Mouse (Mus musculus): Measurements from ENCODE around the gene Cs. TPM values are rescaled to one million over a fixed set of nuclear protein-coding genes. Genes with fewer than 3 reads are reported as not detected.
A peak's percentile ranks its signal among the peaks of the same experiment; 100 is the strongest.

Cs gene
- polyA plus RNA-seq, 1 experiment, result 61.9 TPM

DNA sequence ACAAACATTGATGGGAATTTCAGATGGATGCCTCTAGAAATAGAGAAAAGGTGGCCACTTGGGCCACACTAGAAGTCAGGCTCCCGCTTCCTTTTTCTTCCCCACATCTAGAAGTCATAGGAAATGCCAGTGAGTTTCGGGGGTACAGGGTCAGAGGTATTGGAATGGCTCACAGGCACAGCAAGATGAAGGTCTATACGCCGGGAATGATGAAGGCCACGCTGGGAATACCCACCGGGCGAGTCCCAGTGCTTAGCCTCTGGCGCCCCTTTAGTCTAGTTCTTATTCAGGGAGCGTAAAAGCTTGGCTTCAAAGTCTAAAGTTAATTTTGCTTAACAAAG lies 34.8 kb upstream of the Cs start:
- peak overlapping the region; percentile 65 for H3K4me3 ChIP-seq (replicated peaks; ENCODE audit: control insufficient read depth, low read depth, low read length)
- 0% methylated on average over 9 of the region's 9 CpGs for WGBS
- no peak for TF ChIP-seq CTCF (IDR thresholded peaks at IDR 0.05; ENCODE audit: control insufficient read depth, insufficient read depth, low read length)
- peaks cover 4% of the 10 kb centered on the region; the same call in 1 of the 2 replicates for H3K4me1 ChIP-seq (ENCODE audit: control insufficient read depth, insufficient read depth, low read length)
- peak overlapping the region; percentile 73 for H3K27ac ChIP-seq (ENCODE audit: control insufficient read depth, insufficient read depth, low read depth, low read length, poor library complexity)

GRCm38 (mm10) chr10:128303126-128304021 lies 34.2 kb upstream of the Cs start, which contains the start of gene Pan2:
Pan2 (plus strand) TSS chr10:128303335.
- under 1% methylated on average over 37 of the region's 37 CpGs for WGBS
- Histone ChIP-seq H3K4me1 (ENCODE audit: control insufficient read depth, insufficient read depth, low read length) (peaks cover 3% of the 10 kb centered on the region; the same call in 1 of the 2 replicates), H3K4me3 (replicated peaks; ENCODE audit: control insufficient read depth, low read depth, low read length) (peak within 1 kb of the TSS; percentile 80), H3K27ac (ENCODE audit: control insufficient read depth, insufficient read depth, low read depth, low read length, poor library complexity) (peak within 1 kb of the TSS; percentile 88)
- TF ChIP-seq POLR2A (IDR thresholded peaks at IDR 0.05; ENCODE audit: borderline replicate concordance, control insufficient read depth, low read depth, low read length) (peak; percentile 69; the same call in 1 of the 2 replicates), CTCF (IDR thresholded peaks at IDR 0.05; ENCODE audit: control insufficient read depth, insufficient read depth, low read length) (no peak)

GRCm38 (mm10) chr10:128309654-128310053 lies 27.9 kb upstream of the Cs start:
- TF ChIP-seq CTCF (IDR thresholded peaks at IDR 0.05; ENCODE audit: control insufficient read depth, insufficient read depth, low read length) (no peak), POLR2A (IDR thresholded peaks at IDR 0.05; ENCODE audit: borderline replicate concordance, control insufficient read depth, low read depth, low read length) (no peak)
- Histone ChIP-seq H3K27ac (ENCODE audit: control insufficient read depth, insufficient read depth, low read depth, low read length, poor library complexity) (no peak overlapping the region), H3K4me1 (ENCODE audit: control insufficient read depth, insufficient read depth, low read length) (no peaks in the 10 kb centered on the region), H3K4me3 (replicated peaks; ENCODE audit: control insufficient read depth, low read depth, low read length) (no peak overlapping the region)
- WGBS, result 89% methylated on average over 7 of the region's 7 CpGs

DNA sequence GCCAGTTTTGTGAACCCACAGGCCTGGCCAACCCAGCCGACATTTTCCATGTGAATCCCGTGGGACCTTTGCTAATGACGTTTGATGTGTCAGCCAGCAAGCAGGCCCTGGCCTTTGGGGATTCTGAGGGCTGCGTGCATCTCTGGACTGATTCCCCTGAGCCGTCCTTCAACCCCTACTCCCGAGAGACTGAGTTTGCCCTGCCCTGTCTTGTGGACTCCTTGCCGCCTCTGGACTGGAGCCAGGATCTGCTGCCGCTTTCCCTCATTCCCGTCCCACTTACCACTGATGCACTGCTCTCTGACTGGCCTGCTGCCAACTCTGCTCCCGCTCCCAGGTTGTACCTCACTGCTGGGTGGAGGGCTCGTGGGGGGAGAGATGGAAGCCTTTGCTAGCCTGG lies 27.4 kb upstream of the Cs start:
- Histone ChIP-seq H3K27ac (ENCODE audit: control insufficient read depth, insufficient read depth, low read depth, low read length, poor library complexity) (no peak overlapping the region), H3K4me1 (ENCODE audit: control insufficient read depth, insufficient read depth, low read length) (no peaks in the 10 kb centered on the region), H3K4me3 (replicated peaks; ENCODE audit: control insufficient read depth, low read depth, low read length) (no peak overlapping the region)
- 79% methylated on average over 11 of the region's 11 CpGs for WGBS
- TF ChIP-seq CTCF (IDR thresholded peaks at IDR 0.05; ENCODE audit: control insufficient read depth, insufficient read depth, low read length), result no peak
- TF ChIP-seq POLR2A (IDR thresholded peaks at IDR 0.05; ENCODE audit: borderline replicate concordance, control insufficient read depth, low read depth, low read length), result no peak

DNA sequence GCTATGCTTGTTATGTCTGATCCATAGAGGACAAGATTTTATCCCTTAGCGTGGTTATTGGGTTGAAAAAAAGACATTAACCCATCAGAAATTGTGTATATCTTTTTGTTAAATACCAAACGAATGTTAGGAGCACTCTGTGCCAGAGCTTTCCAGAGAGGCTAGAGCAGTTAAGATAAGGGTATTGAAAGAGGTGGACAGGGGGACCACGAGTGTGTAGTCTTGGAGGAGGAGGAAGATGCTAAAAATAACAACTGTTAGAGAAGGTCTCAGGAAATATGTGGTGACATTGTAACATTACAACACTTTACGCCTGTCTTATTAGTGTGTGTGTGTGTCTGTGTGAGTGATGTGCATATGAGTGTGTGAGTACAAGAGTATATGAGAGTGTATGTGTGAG lies 26.6 kb upstream of the Cs start:
- WGBS, result 43% methylated on average over 4 of the region's 4 CpGs
- H3K4me3 ChIP-seq (replicated peaks; ENCODE audit: control insufficient read depth, low read depth, low read length), result no peak overlapping the region
- H3K27ac ChIP-seq (ENCODE audit: control insufficient read depth, insufficient read depth, low read depth, low read length, poor library complexity), result no peak overlapping the region
- TF ChIP-seq CTCF (IDR thresholded peaks at IDR 0.05; ENCODE audit: control insufficient read depth, insufficient read depth, low read length) (no peak), POLR2A (IDR thresholded peaks at IDR 0.05; ENCODE audit: borderline replicate concordance, control insufficient read depth, low read depth, low read length) (no peak)
- H3K4me1 ChIP-seq (ENCODE audit: control insufficient read depth, insufficient read depth, low read length), result no peaks in the 10 kb centered on the region

GRCm38 (mm10) chr10:128315578-128315977 lies 22.0 kb upstream of the Cs start:
- WGBS, result 83% methylated on average over 8 of the region's 8 CpGs

DNA sequence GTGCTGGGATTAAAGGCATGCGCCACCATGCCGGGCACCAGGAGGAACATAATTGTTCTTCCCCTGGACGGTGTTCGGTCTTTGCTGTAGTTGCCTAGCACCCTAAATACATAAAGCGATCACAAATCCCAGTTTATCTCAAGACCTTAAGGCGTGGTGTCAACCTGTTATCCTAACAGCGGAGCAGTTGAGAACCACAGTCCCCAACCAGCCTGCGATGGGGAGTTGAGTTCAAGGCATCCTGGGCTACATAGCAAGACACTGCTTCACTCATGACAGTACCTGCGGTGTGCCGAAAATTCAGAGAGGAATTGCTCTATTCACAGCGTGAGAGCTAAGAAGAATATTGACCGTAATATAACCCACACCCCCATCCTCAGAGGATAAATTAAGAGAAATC lies 15.9 kb upstream of the Cs start:
- Histone ChIP-seq H3K4me1 (ENCODE audit: control insufficient read depth, insufficient read depth, low read length) (no peaks in the 10 kb centered on the region; the same call in 1 of the 2 replicates), H3K4me3 (replicated peaks; ENCODE audit: control insufficient read depth, low read depth, low read length) (no peak overlapping the region), H3K27ac (ENCODE audit: control insufficient read depth, insufficient read depth, low read depth, low read length, poor library complexity) (no peak overlapping the region)
- WGBS, result 48% methylated on average over 12 of the region's 12 CpGs
- no peak for TF ChIP-seq CTCF (IDR thresholded peaks at IDR 0.05; ENCODE audit: control insufficient read depth, insufficient read depth, low read length)
- no peak for TF ChIP-seq POLR2A (IDR thresholded peaks at IDR 0.05; ENCODE audit: borderline replicate concordance, control insufficient read depth, low read depth, low read length)

More at GRCm38 (mm10) chr10:128315578-128315977, 22.0 kb upstream of the Cs start:
- Histone ChIP-seq H3K27ac (ENCODE audit: control insufficient read depth, insufficient read depth, low read depth, low read length, poor library complexity) (no peak overlapping the region), H3K4me1 (ENCODE audit: control insufficient read depth, insufficient read depth, low read length) (no peaks in the 10 kb centered on the region), H3K4me3 (replicated peaks; ENCODE audit: control insufficient read depth, low read depth, low read length) (no peak overlapping the region)
- TF ChIP-seq POLR2A (IDR thresholded peaks at IDR 0.05; ENCODE audit: borderline replicate concordance, control insufficient read depth, low read depth, low read length), result no peak
- no peak for TF ChIP-seq CTCF (IDR thresholded peaks at IDR 0.05; ENCODE audit: control insufficient read depth, insufficient read depth, low read length)

DNA sequence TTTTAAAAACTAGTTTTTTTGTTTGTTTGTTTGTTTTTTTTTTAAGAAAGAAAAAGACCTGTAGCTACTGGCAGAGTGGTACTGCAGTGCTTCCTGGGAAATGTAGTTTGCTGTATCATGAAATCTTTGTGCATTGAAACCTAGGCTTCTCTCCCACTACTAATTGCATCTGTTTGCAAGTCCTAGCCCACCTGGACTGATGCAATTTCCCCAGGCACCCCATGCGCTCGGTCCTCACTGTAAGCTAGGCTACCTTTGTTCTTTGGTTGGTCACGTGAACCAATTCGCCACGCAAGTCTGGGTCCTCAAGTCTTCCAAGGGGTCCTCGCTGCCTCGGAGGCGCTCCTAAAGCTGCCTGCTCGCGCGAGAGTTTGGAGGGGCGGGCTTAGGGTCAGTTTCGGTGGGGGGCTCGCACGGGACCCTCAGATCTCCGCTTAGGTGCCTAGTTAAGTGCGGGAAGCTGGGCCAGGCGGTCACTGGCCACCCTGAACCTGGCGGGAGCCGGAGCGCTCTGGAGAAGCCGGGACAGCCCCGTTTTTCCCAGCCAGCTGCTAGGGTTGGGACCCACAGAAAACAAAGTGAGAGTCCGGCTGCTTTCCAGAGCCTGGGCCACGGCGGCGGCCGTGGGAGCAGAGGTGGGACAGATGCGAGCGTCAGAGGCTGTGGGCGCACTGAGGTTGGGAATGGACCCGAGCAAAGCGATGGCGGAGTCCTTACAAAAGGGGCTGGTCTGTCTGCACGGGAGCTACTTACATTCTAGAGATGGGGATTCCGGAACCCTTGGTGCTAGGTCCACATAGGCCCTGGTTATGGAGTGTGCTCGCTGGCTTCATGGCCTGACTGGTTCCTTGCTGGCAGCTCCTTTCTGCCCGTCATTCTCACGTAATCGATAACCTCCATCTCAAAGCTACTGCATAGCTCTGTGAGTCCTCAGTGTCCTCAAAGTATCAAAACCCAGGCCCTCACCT lies 15.1 kb upstream of the Cs start, which contains the start of gene Cnpy2:
TSS of gene Cnpy2 (plus strand) at position 319 of the 968 bp plus-strand sequence.
- peak within 1 kb of the TSS; percentile 82 for H3K4me3 ChIP-seq (replicated peaks; ENCODE audit: control insufficient read depth, low read depth, low read length)
- peak within 1 kb of the TSS; percentile 79 for H3K27ac ChIP-seq (ENCODE audit: control insufficient read depth, insufficient read depth, low read depth, low read length, poor library complexity)
- H3K4me1 ChIP-seq (ENCODE audit: control insufficient read depth, insufficient read depth, low read length), result no peaks in the 10 kb centered on the region; the same call in 1 of the 2 replicates
- TF ChIP-seq POLR2A (IDR thresholded peaks at IDR 0.05; ENCODE audit: borderline replicate concordance, control insufficient read depth, low read depth, low read length), result peak; percentile 45; the same call in 1 of the 2 replicates
- no peak for TF ChIP-seq CTCF (IDR thresholded peaks at IDR 0.05; ENCODE audit: control insufficient read depth, insufficient read depth, low read length)
- under 1% methylated on average over 40 of the region's 40 CpGs for WGBS

Measured in bone marrow, adult 2 months (tissue).